Mouse (Mus musculus) midbrain, embryonic 16.5 days (tissue): ENCODE results near the gene Abca5. TPM values are rescaled to one million over a fixed set of nuclear protein-coding genes. Genes with fewer than 3 reads are reported as not detected.

Source experiments
- ATAC-seq: fragments of 200-750 bp; cut with Nextera tagmentation; 2 replicates; pipeline ENCODE4 v1.8.0; 2017; ENCODE audit warnings: moderate TSS enrichment
- H3K27ac ChIP-seq: fragments of 300-500 bp; sonication (generic); 2 replicates; pipeline ENCODE4 v1.5.1; 2014; ENCODE audit warnings: mild to moderate bottlenecking, low read length, mixed read lengths
- H3K27me3 ChIP-seq: fragments of 300-500 bp; sonication (generic); 2 replicates; pipeline ENCODE4 v1.6.1; 2014; ENCODE audit warnings: low read depth, low read length, mixed read lengths; ENCODE audit not compliant: control insufficient read depth, insufficient read depth
- H3K36me3 ChIP-seq: fragments of 300-500 bp; sonication (generic); 2 replicates; pipeline ENCODE4 v1.6.1; 2014; ENCODE audit warnings: mild to moderate bottlenecking, low read length, moderate library complexity, mixed read lengths; ENCODE audit not compliant: control insufficient read depth, insufficient read depth
- H3K4me1 ChIP-seq: fragments of 300-500 bp; sonication (generic); 2 replicates; pipeline ENCODE4 v1.6.1; 2014; ENCODE audit warnings: mild to moderate bottlenecking, low read length, mixed read lengths; ENCODE audit not compliant: control insufficient read depth, insufficient read depth
- H3K4me2 ChIP-seq: fragments of 300-500 bp; sonication (generic); 2 replicates; pipeline ENCODE4 v1.6.1; 2014; ENCODE audit warnings: mild to moderate bottlenecking, low read length, mixed read lengths
- H3K4me3 ChIP-seq: fragments of 300-500 bp; sonication (generic); 2 replicates; pipeline ENCODE4 v1.5.1; 2014; ENCODE audit warnings: low read depth, mild to moderate bottlenecking, low read length, moderate library complexity, mixed read lengths
- H3K9ac ChIP-seq: fragments of 300-500 bp; sonication (generic); 2 replicates; pipeline ENCODE4 v1.6.1; 2014; ENCODE audit warnings: low read depth, low read length, mixed read lengths
- H3K9me3 ChIP-seq: fragments of 300-500 bp; sonication (generic); replicated peaks from 2 replicates; pipeline ENCODE4 v1.6.1; 2014; ENCODE audit warnings: mild to moderate bottlenecking, low read length, mixed read lengths; ENCODE audit not compliant: control insufficient read depth, poor library complexity, severe bottlenecking
- WGBS: fragments of 180-500 bp; shearing (Covaris S2); extraction: QIAGEN DNeasy Blood & Tissue Kit; methylation state at CpG from one replicate; pipeline ENCODE4 v1.1.7; 2014; 5-methylcytosine and 5-hydroxymethylcytosine counted together
- polyA plus RNA-seq: library from polyadenylated mRNA; unstranded; fragments of >200 nt; fragmentation: Nextera tagmentation; extraction: Ambion mirVana; gene quantifications from 2 replicates; pipeline ENCODE4 v1.2.1, GENCODE M21; 2015

The Abca5 gene
- 9.6 and 10.2 TPM in 2 replicates for polyA plus RNA-seq

DNA sequence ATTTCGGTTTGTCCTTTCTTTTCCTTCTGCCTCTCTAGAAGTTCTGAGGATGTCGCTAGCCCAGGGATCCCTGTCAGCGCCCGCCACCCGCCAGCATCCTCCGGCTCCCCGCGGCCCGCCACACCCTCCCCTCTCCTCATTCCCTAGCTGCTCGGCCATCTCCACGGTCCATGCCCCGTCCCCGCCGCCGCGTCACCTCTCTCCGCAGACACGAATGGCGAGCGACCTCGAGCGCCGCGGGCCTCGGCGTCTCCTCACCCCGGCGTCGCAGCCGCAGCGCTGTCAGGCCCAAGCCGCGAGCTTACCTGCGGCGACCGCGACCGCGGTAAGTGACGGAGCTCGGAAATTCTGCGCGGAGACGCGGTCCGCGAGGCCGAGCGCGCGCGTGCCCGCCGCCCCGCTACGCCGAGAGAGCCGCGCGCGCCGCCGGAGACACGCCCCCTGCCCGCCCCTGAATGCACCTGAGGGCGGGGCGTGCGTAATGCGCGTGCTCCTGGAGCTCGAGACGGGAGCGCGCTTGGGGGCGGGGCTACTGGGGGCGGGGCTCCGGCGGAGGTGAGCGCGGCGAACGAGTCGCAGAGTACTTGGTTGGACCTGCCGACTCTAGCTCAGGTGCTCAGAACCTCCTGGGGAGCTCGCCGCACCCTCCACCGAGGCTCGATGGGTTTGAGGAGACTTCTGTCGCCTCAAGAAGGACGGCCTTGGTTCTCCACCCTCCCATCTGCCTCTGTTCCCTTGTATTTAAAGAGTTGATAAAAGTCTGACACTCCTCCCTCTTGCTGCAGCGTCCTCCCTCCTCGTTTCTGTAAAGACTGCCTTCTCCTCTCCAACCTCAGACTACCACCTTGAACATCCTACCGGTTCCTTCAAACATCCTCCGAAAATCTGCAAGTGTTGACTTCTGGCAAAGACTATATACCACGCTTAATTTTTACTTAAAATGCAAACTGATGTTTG is at the start of gene Abca5:
Abca5 (minus strand) TSS at position 428 of the 957 bp plus-strand sequence.
- 1% methylated on average over 79 of the region's 95 CpGs for WGBS
- peak within 1 kb of the TSS; percentile 79 for H3K4me3 ChIP-seq
- no peaks in the 10 kb centered on the region for H3K9me3 ChIP-seq

DNA sequence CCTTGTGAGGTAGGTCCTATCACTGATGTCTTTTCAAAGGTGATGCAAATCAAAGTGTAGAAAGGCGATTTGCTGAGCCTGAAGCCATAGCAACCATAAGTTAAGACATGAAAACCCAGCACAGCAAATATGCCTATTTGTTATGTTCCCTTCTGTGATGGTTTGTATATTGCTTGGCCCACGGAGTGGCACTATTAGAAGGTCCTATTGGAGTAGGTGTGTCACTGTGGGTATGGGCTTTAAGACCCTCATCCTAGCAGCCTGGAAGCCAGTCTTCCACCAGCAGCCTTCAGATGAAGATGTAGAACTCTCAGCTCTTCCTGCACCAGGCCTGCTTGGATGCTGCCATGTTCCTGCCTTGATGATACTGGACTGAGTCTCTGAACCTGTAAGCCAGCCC is 48.0 kb upstream of the Abca5 start:
- no peaks in the 10 kb centered on the region for H3K36me3 ChIP-seq
- H3K4me1 ChIP-seq, result no peaks in the 10 kb centered on the region
- H3K9me3 ChIP-seq, result no peaks in the 10 kb centered on the region
- H3K27ac ChIP-seq, result no peak overlapping the region
- no peak for ATAC-seq
- no peak overlapping the region for H3K9ac ChIP-seq
- H3K4me3 ChIP-seq, result no peak overlapping the region
- H3K27me3 ChIP-seq, result no peaks in the 10 kb centered on the region
- WGBS, result 89% methylated on average over 2 of the region's 2 CpGs
- H3K4me2 ChIP-seq, result no peak overlapping the region

More for the DNA sequence above, at the start of gene Abca5:
- ATAC-seq, result peak; percentile 92
- Histone ChIP-seq H3K4me1 (peaks cover 4% of the 10 kb centered on the region; the same call in 1 of the 2 replicates), H3K4me2 (peak within 1 kb of the TSS; percentile 78), H3K27ac (peak within 1 kb of the TSS; percentile 80), H3K27me3 (peaks cover 3% of the 10 kb centered on the region; the same call in 1 of the 2 replicates), H3K36me3 (no peaks in the 10 kb centered on the region), H3K9ac (peak within 1 kb of the TSS; percentile 85)

DNA sequence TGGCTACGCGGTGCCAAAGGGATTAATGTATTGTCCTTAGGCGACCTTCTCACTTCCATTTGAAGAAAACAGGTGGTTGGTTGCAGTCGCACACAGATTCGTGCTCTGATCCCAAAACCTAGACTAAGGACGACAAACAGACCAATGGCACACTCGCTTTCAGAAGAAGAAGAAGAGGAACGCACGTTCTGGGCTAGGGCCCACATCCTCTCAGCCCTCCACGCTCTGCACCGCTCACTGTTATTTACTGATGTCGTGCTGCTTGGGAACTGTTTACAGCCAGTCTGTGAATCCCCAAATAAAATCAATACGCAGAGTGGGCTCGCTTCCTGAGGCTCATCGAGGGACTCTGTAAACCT is 42.8 kb upstream of the Abca5 start:
- Histone ChIP-seq H3K9ac (no peak overlapping the region; the same call in 1 of the 2 replicates), H3K36me3 (no peaks in the 10 kb centered on the region), H3K4me3 (peak overlapping the region; percentile 33), H3K4me1 (0 out of 2 replicates have a peak, but pooled peaks cover 7% of the 10 kb centered on the region), H3K27ac (no peak overlapping the region), H3K27me3 (no peaks in the 10 kb centered on the region), H3K9me3 (no peaks in the 10 kb centered on the region), H3K4me2 (peak overlapping the region; percentile 70)
- no peak for ATAC-seq
- 27% methylated on average over 15 of the region's 15 CpGs for WGBS

DNA sequence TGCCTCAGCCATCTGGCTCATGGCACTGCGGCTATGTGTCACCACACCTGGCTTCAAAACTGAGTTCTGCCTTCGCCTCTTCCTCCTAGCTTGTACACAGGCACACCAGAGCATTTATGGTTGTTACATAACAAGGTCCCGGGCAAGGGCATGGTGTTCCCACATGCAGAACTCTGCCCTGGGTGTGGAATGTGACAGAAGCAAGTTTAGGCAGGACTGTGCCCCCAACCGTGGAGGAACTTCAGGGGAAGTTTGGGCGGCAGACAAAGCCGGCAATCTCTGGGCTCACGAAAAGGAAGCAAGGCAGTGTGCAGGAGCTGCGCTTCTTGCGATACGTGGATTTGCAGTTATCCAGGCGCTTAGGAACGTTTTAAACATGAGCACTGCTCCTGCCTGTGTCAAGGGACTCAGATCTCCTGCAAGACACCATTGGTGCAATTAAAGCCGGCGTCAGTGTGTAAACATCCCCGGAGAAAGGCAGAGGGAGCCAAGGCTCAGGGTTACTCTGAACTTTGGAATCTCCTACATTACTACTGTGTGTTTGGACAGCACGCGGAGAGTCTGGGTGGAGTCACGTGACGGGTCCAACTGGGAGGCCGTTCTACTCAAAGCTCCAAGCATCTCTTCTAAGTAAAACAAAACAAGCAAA is 42.3 kb upstream of the Abca5 start:
- Histone ChIP-seq H3K4me3 (peak overlapping the region; percentile 33), H3K4me2 (peak overlapping the region; percentile 70), H3K36me3 (no peaks in the 10 kb centered on the region), H3K4me1 (0 out of 2 replicates have a peak, but pooled peaks cover 7% of the 10 kb centered on the region), H3K27ac (no peak overlapping the region), H3K27me3 (no peaks in the 10 kb centered on the region), H3K9me3 (no peaks in the 10 kb centered on the region), H3K9ac (peak overlapping the region; percentile 36)
- 0 out of 2 replicates have a peak, but pooled peaks have one; percentile 32 for ATAC-seq
- 10% methylated on average over 20 of the region's 20 CpGs for WGBS

DNA sequence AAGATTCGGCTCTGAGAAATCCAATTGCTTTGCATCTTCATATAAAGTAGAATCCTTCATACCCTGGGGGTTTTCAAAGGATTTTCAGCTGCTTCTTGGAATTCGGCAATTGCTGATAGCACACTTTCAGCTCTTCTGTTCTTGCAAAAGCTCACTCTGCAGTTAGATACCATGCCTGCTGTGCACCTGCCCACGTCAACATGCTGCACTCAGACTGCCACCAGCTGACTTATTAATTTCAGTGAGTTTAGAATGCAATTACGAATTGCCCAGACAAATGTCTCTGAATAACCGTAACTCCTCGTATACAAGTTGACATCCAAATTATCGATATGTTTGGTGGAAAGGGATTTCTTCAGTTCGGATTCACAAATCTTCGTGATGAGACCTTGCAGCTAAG is 36.5 kb upstream of the Abca5 start:
- Histone ChIP-seq H3K27ac (no peak overlapping the region), H3K9me3 (no peaks in the 10 kb centered on the region)
- 76% methylated on average over 9 of the region's 9 CpGs for WGBS

DNA sequence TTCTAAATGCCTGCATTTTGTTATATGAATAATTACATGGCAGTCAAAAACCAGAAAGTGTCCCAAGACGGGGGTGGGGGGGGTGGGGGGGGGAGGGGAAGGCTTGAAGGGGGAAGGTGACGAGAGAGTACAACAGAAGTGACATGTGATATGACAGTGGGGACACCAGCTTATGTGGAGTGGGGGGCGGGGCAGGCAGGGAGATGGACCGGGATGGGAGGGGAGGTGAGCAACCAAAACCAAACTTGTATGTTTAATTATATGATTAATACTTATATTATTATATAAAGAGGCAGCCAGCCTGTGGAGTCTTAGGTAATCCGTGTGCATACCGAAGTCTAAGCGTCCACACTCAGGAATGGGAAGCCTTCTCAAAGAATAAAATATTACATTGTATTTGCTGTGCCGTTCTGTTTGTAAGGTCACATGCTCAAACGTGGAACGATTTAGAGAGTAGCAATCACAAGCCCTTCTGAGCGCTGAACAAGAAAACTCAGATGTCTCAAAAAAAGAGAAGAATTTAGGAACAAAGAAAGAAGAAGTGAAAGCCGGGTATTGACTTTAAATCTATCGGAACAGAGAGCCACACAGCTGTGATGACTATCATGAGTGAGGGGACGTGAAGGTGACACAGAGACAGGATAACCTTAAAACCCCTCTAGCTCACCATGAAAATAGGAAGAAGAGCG is 34.9 kb upstream of the Abca5 start:
- Histone ChIP-seq H3K4me2 (no peak overlapping the region), H3K9ac (no peak overlapping the region), H3K4me3 (no peak overlapping the region), H3K27me3 (no peaks in the 10 kb centered on the region), H3K27ac (no peak overlapping the region), H3K36me3 (no peaks in the 10 kb centered on the region), H3K4me1 (no peaks in the 10 kb centered on the region), H3K9me3 (no peaks in the 10 kb centered on the region)
- WGBS, result 73% methylated on average over 15 of the region's 15 CpGs
- no peak for ATAC-seq

More for the DNA sequence above, 36.5 kb upstream of the Abca5 start:
- no peak overlapping the region for H3K9ac ChIP-seq
- no peaks in the 10 kb centered on the region for H3K36me3 ChIP-seq
- H3K27me3 ChIP-seq, result no peaks in the 10 kb centered on the region
- H3K4me1 ChIP-seq, result no peaks in the 10 kb centered on the region
- no peak for ATAC-seq
- no peak overlapping the region for H3K4me3 ChIP-seq
- H3K4me2 ChIP-seq, result no peak overlapping the region

DNA sequence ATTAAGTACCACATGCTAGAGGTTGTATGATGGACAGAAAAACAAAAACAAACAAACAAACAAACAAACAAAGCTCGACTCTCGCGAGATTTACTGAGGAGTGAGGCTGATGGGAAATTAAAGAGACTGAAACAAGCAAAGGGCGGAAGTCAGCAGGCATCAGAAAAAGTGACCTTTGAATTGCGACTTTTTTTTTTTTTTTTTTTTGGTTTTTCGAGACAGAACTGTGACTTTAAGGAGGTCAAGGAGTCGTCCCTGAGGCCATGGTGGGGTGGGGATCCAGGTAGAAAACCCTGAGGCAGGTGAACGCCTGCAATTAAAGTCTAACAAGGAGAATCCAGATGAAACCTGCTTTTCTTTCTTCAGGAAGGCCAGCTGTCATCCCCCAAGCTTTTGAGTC is 34.3 kb upstream of the Abca5 start:
- Histone ChIP-seq H3K27me3 (no peaks in the 10 kb centered on the region), H3K9ac (no peak overlapping the region), H3K4me1 (no peaks in the 10 kb centered on the region), H3K9me3 (no peaks in the 10 kb centered on the region), H3K36me3 (no peaks in the 10 kb centered on the region), H3K4me3 (no peak overlapping the region), H3K27ac (no peak overlapping the region), H3K4me2 (no peak overlapping the region)
- 80% methylated on average over 8 of the region's 8 CpGs for WGBS
- ATAC-seq, result no peak

DNA sequence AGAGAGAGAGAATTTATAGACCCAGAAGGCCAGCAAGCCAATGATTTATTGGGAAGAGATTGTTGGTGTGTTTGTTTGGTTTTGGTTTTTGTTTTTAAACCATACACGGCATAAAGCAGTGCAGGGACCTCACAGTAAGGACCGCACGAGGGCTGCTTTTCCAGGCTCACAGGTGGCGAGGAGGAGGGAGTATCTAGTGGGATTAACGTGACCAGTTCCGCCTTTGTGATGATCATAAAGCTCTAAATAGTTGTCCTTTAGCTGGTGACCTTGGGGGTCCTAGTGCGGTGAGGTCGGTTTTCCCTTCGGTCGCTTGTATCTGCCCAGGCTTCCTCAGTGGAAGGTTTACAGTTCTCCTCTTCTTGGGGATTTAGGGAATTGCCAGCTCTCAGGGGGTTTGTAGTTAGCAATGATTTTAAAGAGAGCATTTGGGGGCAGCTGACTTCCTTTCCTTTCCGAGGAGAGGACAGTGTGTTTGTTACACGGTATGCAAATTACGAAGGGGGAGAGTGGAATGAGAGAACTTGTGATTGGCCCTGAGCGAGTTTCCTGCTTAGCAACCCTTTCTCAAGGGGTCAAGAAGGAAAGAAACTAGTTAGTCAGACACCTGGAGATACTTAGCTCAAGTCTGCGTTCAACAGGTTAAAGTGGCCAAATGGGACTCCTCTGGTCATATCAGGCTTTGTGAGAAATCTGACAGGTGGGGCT is 31.9 kb upstream of the Abca5 start:
- Histone ChIP-seq H3K4me2 (no peak overlapping the region), H3K9me3 (no peaks in the 10 kb centered on the region), H3K9ac (no peak overlapping the region), H3K36me3 (no peaks in the 10 kb centered on the region), H3K4me1 (no peaks in the 10 kb centered on the region), H3K4me3 (no peak overlapping the region), H3K27ac (no peak overlapping the region), H3K27me3 (no peaks in the 10 kb centered on the region)
- 20% methylated on average over 15 of the region's 15 CpGs for WGBS
- no peak for ATAC-seq
